Mouse (Mus musculus) v-Abl transformed pro-B cells (cell line): ENCODE results near the gene Olfr1100.

ENCODE experiments used
- in situ Hi-C, 2 experiments: fragments of 400-800 bp; cut with MboI; formaldehyde crosslinking; loops; one replicate each; pipeline ENCODE4 v1.15.1; 2025; ENCODE audit not compliant: unreplicated experiment in 2 of 2

Olfr1100 gene

GRCm38 (mm10) chr2:86979854-86980253, at the start of gene Olfr1100:
Olfr1100 (minus strand) TSS chr2:86979954.
- in situ Hi-C loops: no loop called here

- in situ Hi-C loops: no loop called here
These were observed 47.2 kb upstream of the Olfr1100 start, which contains the start of gene Olfr1104 for GRCm38 (mm10) chr2:87026980-87027379. Olfr1104 (minus strand) TSS chr2:87027080.

GRCm38 (mm10) chr2:86998098-86998497, 18.3 kb upstream of the Olfr1100 start, which contains the start of gene Olfr1102:
Olfr1102 (plus strand) TSS chr2:86998398.
- in situ Hi-C loops: no loop called here

GRCm38 (mm10) chr2:86991121-86991520, 11.4 kb upstream of the Olfr1100 start, which contains the start of gene Olfr1101:
Olfr1101 (minus strand) TSS chr2:86991221.
- in situ Hi-C loops: no loop called here

GRCm38 (mm10) chr2:86960593-86960992, 19.2 kb downstream of the Olfr1100 start, which contains the start of gene Olfr1099:
Olfr1099 (minus strand) TSS chr2:86960693.
- in situ Hi-C loops: no loop called here

GRCm38 (mm10) chr2:86926557-86926956, 53.2 kb downstream of the Olfr1100 start:
- in situ Hi-C loops: no loop called here
